Mouse (Mus musculus) mesoderm, embryonic 11.5 days (tissue): ENCODE results near the gene Ctse.

Source experiments
- DNase-seq: peaks from one replicate; pipeline ENCODE4 v3.0.0-alpha.2; 2012; ENCODE audit warnings: low read depth, low spot score

The Ctse gene

DNA sequence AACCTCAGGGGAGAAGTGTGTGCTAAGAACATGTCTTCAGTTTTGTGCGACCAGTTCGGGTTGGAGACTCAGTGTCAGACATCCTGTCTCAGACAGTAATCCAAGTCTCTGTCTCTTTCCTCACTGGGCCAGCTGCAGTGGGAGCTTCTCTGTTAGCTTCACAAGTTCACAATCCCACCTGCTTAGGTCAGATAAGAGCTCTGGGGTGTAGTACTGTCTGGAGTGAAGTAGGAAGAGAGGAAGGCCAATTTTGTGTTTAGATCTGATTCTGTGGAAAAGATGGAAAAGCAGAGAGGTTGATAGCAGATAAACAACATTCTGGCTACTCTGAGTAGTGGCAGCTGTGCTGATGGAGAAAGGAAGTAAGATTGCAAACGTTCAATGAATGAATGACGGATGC lies 61.5 kb downstream of the Ctse start:
- DNase-seq = no peak

DNA sequence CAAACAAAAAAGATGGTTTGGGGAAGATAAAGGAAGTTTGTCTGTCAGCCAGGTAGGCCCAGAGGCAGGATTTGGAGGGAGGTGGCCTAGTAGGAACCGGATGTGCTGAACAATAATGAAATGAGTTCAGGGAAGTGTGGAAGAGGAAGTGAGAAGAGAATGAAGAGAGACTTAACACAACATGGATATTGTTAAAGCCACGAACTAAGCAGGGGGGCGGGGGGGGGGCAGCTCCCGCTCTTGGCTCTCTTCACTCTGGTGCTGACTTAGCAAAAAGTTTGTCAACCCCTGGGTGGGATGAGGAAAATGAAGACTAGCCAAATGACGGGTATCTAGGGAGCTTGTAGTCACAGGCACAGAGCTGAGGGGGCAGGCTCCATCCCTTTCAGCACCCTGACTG lies 62.3 kb downstream of the Ctse start:
- DNase-seq = no peak

DNA sequence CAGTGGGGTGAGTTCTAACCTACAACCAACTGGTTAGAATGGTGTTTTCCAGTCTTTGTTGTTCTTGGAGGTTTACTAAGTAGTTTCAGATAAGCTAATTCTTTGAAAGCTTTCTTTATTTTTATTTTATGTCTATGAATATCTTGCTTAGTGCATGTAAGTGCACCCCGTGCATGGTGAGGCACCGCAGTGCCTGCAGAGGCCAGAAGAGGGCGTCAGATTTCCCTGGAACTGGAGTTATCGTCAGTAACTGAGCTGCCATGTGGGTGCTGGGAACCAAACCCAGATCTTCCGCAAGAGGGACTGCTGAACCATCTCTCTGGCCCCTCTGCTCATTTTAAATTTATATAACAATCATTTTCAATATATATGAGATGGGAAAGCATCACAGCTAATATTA lies 63.3 kb downstream of the Ctse start:
- DNase-seq = no peak

DNA sequence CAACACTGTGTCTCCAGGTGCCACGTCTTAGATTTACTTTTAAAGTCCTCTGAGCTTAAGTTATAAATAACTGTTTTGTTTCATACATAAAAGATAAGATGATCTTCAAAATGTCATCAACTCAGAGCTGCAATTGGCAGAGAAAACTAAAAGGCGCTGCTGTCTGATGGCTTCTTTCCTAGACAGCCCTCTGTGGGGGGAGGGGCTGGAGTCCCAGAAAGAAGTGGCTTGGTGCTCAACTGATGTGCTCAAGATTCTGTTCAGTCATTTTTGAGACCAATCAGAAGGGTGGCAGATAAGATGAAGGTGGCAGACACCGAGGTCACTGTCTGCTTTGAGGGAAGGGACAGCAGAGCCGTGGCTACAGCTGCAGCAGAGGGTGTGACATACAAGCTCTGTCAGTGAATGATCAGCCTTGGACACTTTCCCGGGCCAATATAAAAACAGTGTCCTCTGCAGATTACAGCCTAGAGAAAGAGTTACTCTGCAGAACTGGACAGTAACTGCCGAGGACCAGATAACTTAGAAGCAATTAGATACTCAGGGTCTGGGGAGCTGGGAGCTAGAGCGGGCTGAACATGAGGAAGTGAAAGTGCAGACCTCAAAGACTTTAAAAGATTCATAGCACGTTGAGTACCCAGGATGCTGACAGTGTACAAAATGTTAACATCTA lies 64.1 kb downstream of the Ctse start:
- DNase-seq = no peak

DNA sequence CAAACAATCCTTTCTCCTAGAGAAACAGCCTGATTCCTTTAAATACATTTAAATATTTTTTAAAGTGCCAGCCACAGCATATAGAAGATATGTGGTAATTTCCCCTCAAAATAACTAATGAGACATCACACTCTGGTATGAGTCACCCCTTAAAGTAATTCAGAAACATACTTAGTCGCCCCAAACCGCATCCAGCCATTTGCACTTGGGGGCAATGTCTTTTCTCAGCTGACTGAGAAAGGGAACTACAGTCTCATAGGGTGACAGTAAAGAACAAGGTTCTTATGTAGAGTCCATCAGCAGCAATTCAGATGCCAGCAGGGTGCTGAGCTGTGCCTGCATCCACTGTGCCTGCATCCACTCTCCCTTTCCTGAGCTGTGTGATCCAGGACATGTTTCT lies 65.4 kb downstream of the Ctse start:
- DNase-seq = no peak

DNA sequence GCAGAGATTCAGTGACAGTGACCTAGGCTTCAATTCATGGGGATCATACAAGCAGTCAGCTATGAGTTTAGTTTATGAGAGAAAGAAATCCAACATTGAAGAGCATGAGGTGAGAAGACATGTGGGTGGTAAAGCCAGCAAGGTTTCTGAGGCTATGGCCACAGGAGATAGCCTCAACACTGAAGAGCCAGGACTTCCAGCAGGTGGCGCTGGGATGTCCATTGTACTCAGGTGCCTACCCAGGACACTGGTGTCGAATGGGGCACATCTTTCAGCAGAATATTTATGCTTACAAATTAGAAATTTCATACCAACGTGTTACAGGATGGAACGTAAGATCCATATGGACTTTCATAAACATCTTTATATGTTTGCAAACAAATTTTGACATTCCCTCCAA lies 70.2 kb downstream of the Ctse start:
- peak; percentile 32 for DNase-seq

DNA sequence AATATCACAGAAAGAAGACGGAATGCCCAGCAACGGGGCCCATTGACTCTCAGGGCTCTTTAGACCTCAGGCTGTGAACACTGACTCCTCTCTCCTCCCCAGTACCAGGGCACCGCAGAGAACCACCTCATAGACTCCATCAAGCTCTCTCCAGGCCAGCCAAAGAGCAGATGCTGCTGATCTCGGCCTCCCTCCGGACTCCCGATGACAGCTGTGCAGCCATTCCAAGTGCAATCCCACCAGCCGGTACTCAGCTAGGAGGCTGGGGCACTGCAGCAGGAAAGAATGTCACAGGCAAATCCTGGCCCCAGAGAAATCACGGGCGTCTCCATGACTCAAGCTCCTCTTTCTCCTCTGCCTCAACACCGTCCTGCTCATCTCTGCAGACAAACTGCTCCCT lies 73.4 kb downstream of the Ctse start:
- DNase-seq = no peak

DNA sequence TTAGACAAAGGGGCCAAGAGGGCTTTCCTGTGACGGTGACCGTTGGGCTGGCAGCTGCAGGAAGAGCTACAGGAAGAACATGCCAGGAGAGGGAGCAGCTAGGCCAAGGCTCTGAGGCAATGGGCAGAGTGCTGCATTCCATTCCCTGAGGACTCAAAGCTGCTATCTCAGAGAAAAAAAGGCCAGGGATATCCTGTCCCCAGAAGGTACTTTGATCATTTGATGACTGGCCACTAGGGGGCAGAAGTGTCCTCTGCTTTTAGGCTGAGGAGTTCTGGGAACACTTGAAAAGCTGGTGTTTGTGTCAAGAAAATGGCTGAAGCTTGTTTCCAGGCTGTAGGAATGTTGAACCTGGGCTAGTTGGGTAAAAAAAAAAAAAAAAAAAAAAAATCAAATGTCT lies 74.3 kb downstream of the Ctse start:
- peak; percentile 89 for DNase-seq

DNA sequence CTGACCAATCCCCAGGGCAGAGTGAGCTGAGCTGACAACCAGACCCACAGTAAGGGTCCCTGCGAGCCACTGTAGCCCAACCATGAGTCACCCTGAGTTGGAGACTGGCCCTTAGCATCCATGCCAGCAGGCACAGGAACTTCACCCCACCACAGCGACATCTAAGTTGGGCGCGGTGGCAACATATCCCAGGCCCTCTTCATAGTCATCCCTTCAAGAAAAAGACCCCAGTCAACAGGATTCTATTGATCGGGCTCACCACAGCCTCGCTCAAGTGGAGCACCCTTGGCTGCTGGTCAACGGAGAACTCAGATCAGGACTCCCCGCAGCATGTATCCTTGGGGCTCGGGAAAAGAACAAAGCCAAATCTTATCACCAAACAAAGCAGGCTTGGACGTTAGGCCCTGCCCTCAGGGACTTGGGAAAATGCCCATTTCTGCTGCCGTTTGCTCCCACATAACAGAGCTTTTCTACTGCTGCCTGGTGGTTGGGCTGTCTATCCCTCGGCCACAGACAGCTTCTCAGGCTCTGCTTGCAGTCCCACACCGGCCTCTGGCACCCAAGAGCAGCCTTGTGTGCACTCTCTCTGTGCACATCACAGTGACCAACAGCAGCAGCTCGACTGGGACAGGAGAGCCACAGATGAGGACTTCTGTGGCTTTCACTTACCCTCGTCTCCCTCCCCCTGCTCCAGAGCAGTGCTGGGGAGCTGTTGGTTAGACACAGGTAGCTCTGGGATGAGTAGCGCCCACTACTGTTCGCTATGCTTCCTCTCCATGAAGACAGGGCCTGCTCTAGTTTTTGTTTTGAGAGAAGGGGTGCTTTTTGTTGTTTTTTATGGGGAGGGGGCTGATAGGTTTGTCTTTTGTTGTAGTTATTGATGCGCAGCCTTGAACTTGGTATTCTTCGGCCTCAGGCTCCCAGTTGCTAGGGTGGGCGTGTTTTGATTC lies 76.6 kb downstream of the Ctse start:
- no peak for DNase-seq

DNA sequence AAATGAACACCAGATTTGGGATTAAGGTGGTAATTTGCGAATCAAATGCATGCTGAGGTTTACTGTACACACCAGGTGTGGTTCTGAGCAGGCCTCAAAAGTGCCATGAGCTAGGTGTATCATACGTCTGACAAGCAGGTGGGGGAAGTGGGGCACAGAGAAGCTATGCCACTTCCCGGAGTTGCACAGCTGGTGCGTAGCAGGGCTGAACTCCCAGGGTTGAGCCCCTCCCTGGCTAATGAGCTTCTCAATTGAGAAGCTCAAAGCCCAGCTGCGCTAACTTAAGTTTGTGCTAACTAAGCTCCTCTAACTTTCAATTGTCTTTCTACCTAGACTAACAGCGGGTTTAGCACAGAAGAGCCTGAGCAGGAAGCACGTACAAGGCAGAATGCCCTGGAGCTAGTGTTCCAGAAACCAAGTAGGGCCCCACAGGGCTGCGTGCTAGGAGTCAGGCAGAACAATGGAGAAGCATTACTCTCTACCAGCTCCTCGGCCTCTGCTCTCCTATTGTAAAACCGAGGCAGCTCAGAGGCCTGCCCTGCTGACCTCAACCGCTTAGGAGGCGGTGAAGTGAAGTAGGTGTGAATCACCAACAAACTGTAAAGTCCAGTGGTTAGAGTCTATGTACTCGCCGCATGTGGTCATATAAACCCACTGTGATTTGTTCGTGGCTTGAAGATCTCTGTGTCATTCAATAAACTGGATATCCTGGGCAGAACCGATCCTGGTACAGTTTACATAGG lies 81.0 kb downstream of the Ctse start:
- no peak for DNase-seq

DNA sequence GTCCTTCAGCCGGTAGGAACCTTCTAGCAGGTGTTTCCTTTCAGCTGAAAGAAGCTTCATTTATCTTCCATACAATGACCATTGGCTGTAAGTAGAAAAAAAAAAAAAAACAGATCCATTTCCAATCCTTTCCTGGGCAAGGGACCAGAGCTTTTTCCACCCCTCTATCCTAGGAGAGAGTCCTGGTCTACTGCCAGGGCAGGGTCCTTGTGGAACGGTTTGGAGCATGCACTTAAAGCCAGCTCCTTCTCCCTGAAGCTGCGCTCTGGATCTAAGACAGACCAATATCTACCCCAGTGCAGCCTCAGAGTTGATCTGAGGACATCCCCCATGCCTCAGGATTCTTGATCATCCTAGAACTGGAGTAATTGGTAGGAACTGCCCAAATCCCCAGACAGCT lies 83.9 kb downstream of the Ctse start:
- no peak for DNase-seq

DNA sequence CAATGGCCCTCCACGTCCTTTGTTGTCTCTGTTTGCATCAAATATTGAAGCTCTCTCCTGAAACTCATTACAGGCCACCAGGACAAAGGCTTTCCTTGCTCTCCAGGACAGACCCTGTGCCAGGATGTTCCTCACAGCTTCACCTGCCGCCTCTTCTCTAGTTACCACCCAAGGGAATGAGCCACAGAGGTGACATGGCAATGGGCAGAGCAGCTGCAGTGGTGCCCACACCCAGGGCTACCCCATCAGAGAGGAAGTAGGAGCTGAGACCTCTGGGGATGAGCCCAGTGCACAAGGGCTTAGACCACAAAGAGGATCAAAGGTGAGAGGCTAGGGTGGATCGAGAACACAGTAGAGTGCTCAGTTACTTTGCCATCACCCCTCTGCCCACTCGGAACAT lies 85.4 kb downstream of the Ctse start:
- DNase-seq = no peak
